Mouse (Mus musculus): ENCODE data around the gene Ankfn1.
A peak's percentile ranks its signal among the peaks of the same experiment; 100 is the strongest.

Gene Ankfn1

DNA sequence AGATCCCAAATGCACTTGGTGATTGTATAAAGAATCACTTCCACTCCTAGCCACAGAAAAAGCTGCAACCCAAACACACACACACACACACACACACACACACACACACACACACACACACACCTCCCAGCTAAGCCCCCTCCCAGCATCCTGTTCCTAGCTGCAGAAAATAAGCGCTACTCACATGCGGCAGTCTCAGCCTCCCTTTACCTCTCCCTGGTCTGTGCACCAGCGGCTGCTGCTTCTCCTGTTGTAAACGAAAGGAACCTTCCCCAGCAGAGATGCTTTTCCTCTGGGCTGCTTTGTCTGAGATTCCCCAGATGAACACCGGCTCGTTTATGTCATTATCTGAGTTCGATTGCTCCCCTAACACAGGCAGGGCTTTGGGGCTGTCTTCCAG, at the start of gene Ankfn1:
Gene Ankfn1, minus strand, starts transcription at position 223 of the 400 bp plus-strand sequence.
- no peak for DNase-seq (ENCODE audit: low read depth in 2 of 2, low spot score in 2 of 2)

GRCm38 (mm10) chr11:89823661-89824446, 46.4 kb upstream of the Ankfn1 start:
- no peak for DNase-seq (ENCODE audit: low read depth in 2 of 2, low spot score in 2 of 2)

DNA sequence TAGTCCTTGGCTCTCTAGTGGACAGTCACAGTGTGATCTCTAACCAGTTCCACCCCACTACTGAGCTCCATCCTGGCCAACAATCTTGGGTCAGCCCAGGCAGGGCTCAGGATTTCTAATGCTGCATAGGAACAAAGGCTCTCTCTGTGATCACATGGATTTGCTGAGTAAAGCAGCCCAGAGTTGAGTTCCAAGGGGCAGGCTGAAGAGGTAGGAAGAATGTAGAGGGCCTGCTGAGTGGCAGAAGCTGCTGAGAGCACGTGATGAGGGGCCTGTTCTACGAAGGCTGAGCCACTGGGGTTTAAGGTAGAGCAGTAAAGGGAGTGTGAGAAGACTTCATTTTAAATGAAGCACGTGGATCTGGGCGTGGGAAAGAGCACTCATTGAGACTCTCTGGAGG, 41.1 kb upstream of the Ankfn1 start:
- no peak for DNase-seq (ENCODE audit: low read depth in 2 of 2, low spot score in 2 of 2)

GRCm38 (mm10) chr11:89811403-89811802, 34.0 kb upstream of the Ankfn1 start:
- no peak for DNase-seq (ENCODE audit: low read depth in 2 of 2, low spot score in 2 of 2)

DNA sequence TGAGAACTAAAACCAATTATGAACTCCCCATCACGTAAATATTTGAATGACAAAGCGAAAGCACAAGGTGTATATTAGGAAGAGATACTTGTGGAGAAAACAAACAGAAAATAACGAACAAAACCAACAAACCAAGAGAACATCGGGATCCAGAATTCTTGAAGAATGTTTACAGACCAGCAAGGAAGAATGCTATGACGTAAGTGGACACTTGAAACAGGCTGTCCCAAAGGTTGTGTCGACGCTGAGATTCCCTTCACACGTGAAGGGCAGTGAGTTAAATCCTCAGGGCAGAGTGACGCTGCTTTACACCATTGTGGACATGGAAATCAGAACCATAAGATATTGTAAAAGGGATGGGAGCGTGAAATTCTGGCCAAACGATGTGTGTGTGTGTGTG, 30.5 kb upstream of the Ankfn1 start:
- no peak for DNase-seq (ENCODE audit: low read depth in 2 of 2, low spot score in 2 of 2)

DNA sequence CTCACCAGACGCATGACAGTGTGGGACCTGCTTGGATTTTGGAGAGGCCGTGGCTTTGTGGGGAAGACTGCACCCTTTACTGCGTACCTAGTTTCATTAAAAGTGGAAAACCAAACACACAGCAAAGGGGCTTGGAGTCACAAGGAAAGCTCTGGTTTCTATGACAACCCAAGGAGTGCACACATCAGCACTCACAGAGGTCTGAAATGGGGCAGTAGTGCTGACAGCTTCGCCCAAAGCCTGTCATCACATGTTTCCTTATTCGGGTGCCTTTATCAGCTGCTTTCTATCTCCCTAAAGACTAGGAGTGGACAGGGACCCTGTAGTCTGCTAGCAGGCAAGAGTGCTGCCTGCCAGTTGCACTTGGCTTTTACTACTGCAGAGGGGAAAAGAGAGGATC, 27.4 kb upstream of the Ankfn1 start:
- DNase-seq (ENCODE audit: low read depth in 2 of 2, low spot score in 2 of 2) = no peak

DNA sequence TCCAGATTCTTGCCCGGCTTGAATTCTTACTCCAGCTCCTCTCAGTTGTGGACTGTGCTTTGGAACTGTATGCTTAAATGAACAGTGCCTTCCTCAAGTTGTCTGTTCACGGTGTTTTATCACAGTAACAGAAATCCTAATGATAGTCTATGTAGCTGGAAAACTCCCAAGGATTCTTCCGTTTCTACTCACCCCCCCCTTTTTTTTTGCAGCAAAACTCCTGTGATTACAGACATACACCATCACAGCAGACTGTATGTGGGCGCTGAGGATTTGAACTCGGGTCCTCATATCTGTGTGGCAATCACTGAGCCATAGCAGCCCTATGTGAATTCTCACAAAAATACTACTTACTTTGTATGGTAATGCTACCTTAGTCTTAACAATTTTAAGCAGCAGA, 26.5 kb upstream of the Ankfn1 start:
- no peak for DNase-seq (ENCODE audit: low read depth in 2 of 2, low spot score in 2 of 2)

DNA sequence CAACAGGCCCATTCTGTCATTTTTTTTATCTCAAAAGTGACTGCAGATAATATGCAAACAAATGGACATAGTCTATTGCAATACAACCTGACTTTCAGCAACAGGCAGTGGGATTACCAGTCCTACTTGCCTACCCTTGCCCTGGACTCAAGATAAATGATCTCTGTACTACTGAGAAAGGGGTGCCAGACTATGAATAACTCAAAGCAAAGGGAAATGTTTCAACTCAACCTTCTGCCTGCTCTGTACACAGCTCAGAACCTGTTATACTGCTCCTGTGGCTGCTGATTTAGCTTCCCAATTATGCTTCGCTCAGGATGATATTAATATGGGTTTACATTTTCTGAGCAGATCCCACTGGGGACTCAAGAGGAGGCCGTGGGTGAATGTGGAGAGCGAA, 15.3 kb upstream of the Ankfn1 start:
- no peak for DNase-seq (ENCODE audit: low read depth in 2 of 2, low spot score in 2 of 2)

GRCm38 (mm10) chr11:89776070-89776469, 1.4 kb downstream of the Ankfn1 start:
- DNase-seq (ENCODE audit: low read depth in 2 of 2, low spot score in 2 of 2) = no peak

DNA sequence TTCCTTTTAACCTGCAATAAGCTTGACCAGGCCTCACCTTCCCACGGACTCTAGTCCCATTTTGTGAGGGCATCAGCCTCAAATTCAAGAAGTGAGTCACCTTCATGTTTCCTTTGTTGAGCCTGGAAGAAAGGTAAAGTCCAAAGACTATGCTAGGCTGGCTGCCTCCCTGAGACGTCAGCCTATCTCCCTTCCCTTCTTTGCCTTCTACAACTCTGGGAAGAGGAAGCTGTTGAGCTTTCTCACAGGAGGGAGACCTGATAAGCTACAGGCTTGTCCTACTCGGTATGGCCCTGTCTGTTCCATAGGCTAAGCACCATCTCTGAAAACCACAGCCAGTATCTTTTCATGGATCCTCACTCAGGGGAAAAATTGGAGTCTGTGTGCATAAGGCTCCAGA, 2.5 kb downstream of the Ankfn1 start:
- DNase-seq (ENCODE audit: low read depth in 2 of 2, low spot score in 2 of 2) = no peak

GRCm38 (mm10) chr11:89772941-89773340, 4.5 kb downstream of the Ankfn1 start:
- no peak for DNase-seq (ENCODE audit: low read depth in 2 of 2, low spot score in 2 of 2)

DNA sequence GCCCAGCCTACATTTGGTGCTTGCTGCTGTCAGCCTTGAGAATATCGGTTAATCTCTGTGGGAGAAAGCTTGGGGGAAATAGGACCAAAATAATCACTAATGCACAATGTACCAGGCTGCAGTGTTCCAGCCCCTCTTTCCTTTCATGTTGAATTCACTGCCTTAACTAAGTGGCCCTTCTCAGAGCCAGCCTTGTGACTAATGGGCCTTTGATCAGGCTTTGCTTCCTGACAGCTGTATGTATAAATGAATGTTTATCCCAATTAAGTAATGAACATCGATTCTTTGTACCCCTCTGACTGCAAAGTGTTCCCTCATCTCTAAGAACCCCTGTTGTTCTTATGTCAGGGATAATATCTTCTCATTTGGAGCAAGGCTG, 11.7 kb downstream of the Ankfn1 start:
- DNase-seq (ENCODE audit: low read depth in 2 of 2, low spot score in 2 of 2) = no peak

GRCm38 (mm10) chr11:89765014-89765769, 12.3 kb downstream of the Ankfn1 start:
- DNase-seq (ENCODE audit: low read depth in 2 of 2, low spot score in 2 of 2) = no peak

- no peak for DNase-seq (ENCODE audit: low read depth in 2 of 2, low spot score in 2 of 2)
Observed at GRCm38 (mm10) chr11:89733973-89734693, 43.3 kb downstream of the Ankfn1 start.

DNA sequence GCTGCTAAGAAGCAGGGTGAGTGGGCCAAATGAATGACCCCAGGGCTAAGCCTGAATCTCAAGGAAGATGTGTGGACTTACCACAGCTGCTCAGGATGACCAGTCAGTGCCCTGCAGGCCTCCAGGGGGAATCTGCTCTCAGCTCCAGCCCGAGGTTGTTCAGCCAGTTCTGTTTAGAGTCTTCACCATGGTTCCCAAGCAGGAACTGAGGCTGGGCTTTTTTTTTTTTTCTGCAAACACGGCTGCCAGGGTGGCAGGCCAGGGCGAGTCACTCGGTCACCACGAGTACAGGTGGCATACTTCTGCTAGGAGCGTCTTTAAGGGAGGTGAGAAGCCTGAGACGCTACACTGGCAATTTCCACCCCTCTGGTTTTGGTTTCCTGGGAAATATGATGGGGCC, 43.9 kb downstream of the Ankfn1 start:
- no peak for DNase-seq (ENCODE audit: low read depth in 2 of 2, low spot score in 2 of 2)

GRCm38 (mm10) chr11:89720847-89721246, 56.6 kb downstream of the Ankfn1 start:
- DNase-seq (ENCODE audit: low read depth in 2 of 2, low spot score in 2 of 2) = peak; percentile 2 to 4

GRCm38 (mm10) chr11:89718491-89718982, 58.9 kb downstream of the Ankfn1 start:
- DNase-seq (ENCODE audit: low read depth in 2 of 2, low spot score in 2 of 2) = no peak

- DNase-seq (ENCODE audit: low read depth in 2 of 2, low spot score in 2 of 2) = no peak
Observed at GRCm38 (mm10) chr11:89716351-89716750, 61.1 kb downstream of the Ankfn1 start.

- DNase-seq (ENCODE audit: low read depth in 2 of 2, low spot score in 2 of 2) = no peak
Observed at GRCm38 (mm10) chr11:89708526-89708925, 68.9 kb downstream of the Ankfn1 start.

DNA sequence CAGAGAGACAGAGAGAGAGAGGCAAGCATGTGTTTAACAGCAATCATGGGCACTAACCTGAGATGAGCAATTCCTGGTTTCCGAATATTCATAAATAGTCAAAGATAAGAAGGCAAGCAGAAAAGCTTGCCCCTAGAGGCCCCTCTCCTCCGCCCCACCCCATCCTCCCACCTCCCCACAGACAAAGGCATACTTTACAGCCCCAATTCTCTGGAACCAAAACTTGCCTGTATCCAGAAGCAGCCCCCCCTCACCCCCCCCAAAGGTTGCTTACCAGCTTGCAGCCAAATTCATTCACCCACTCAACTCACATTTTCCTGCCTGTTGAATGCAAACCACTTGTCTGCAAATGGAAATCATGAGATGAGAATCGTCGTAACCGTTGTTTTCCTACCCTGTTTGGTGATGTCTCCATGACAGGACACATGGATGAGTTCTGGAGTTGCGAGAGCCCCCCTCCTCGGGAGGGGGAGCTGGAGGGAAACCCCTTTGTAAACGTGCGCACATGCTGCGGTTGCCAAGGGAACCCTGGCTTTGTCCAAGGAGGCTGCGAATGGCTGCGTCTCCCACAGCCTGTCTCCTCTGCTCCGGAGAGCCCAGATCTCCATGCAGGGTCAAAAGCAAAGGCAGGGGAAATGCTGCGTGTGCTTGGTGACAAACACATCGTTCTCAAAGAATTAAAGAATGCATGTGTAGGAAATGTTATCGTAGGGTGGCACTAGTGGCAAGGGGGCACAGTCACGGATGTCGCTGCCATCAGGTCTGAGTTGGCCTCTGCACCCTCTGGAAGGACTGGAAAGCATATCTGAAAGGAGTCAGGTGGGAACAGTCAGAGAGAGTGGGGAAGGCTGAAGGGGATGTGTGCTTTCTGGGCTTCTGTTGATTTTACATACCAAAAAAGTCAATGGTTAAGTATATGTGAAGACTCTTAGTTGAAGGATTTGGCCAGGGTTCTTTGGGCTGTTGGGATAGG, 80.7 kb downstream of the Ankfn1 start:
- no peak for DNase-seq (ENCODE audit: low read depth in 2 of 2, low spot score in 2 of 2)

GRCm38 (mm10) chr11:89693686-89694085, 83.8 kb downstream of the Ankfn1 start:
- no peak for DNase-seq (ENCODE audit: low read depth in 2 of 2, low spot score in 2 of 2)
